ENCODE assay signal across 8 mouse cellular contexts in the genomic region with DNA sequence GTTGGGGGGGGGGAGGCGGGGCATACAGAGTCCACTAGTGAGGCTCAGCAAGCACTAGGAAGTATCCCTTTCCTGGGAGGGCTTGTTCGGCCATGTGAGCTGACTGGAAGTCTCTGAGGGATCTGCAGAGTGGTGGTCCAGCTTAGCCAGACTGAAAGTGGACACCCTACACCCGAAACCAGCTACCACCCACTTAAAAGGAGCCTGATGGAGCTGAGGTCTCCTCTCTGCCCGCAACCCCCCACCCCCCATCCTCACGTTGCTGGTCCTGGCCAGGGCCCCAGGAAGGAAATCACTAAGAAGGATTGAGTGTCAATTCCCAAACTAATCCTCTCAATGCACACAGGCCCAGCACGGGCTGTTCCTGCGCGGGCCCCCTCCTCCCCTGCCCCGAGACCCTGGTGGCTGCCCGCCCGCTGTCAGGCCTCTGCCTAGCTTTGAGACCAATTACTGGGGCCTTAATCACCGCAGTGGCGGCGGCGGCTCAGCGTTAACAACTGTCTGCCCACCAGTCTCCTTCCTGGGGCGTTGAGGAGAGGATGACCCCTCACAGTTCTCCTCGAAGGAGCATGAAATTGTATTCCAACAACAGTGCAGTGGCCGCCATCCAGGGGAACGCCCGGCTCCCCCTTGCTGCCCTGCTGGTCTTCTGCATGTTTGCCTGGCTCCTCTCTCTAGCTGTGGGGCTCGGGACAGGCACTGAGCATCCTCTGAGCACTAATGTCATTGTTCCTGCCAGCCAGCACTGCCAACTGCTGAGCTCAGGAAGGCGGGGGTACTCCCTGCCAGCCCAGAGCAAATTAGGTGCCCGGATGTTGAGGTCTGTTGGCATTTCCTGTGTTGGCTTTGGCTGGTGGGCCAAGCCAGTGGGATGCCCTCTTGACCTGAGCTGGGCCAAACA. TPM values are rescaled to one million over a fixed set of nuclear protein-coding genes. Genes with fewer than 3 reads are reported as not detected.
DNase-seq lines count a peak whose midpoint lies in the region; ATAC-seq lines count a peak whose summit lies in the region.

No protein-coding gene starts in this region.

- H3K9ac ChIP-seq in heart, embryonic 13.5 days = peak overlapping the region; percentile 45
- H3K9ac ChIP-seq in heart, embryonic 11.5 days (ENCODE audit: low read depth, low read length) = no peak overlapping the region
- no peak overlapping the region; the same call in 1 of the 2 replicates for H3K9ac ChIP-seq in midbrain, embryonic 12.5 days (replicated peaks)

- DNase-seq in brain, adult 2 months (ENCODE audit: low read depth, low spot score) = peak; percentile 50
- no peak for DNase-seq in hindbrain, embryonic 10.5 days (ENCODE audit: low spot score)
- no peak for DNase-seq in adrenal gland, adult 18-20 months (ENCODE audit: low spot score in 2 of 2)
- DNase-seq in frontal cortex, postnatal 14 days (ENCODE audit: low spot score in 2 of 2) = no peak
- no peak for DNase-seq in left cerebral cortex, postnatal 25 days (ENCODE audit: low spot score in 2 of 2)

- no peaks in the 10 kb centered on the region for H3K36me3 ChIP-seq in heart, embryonic 13.5 days
- H3K36me3 ChIP-seq in heart, embryonic 11.5 days (ENCODE audit: control insufficient read depth, insufficient read depth, low read length) = no peaks in the 10 kb centered on the region
- no peaks in the 10 kb centered on the region for H3K36me3 ChIP-seq in hindbrain, embryonic 10.5 days
- no peaks in the 10 kb centered on the region for H3K36me3 ChIP-seq in midbrain, embryonic 12.5 days

- H3K9me3 ChIP-seq in heart, embryonic 13.5 days = no peaks in the 10 kb centered on the region
- no peaks in the 10 kb centered on the region for H3K9me3 ChIP-seq in heart, embryonic 11.5 days (replicated peaks; ENCODE audit: control insufficient read depth, low read length)
- no peaks in the 10 kb centered on the region for H3K9me3 ChIP-seq in hindbrain, embryonic 10.5 days
- H3K9me3 ChIP-seq in midbrain, embryonic 12.5 days = no peaks in the 10 kb centered on the region

- H3K27me3 ChIP-seq in heart, embryonic 13.5 days (replicated peaks) = peaks cover 11% of the 10 kb centered on the region; the same call in 1 of the 2 replicates
- H3K27me3 ChIP-seq in heart, embryonic 11.5 days (ENCODE audit: control insufficient read depth, insufficient read depth, low read length) = no peaks in the 10 kb centered on the region
- H3K27me3 ChIP-seq in hindbrain, embryonic 10.5 days (ENCODE audit: insufficient read depth, poor library complexity, severe bottlenecking) = peaks cover 6% of the 10 kb centered on the region; the same call in 1 of the 2 replicates
- peaks cover 8% of the 10 kb centered on the region for H3K27me3 ChIP-seq in midbrain, embryonic 12.5 days

- WGBS in heart, embryonic 13.5 days = 34% methylated on average over 24 of the region's 24 CpGs
- WGBS in heart, embryonic 11.5 days (ENCODE audit: insufficient replicate concordance) = 34% methylated on average over 24 of the region's 24 CpGs
- 26% methylated on average over 24 of the region's 24 CpGs for WGBS in hindbrain, embryonic 10.5 days
- WGBS in midbrain, embryonic 12.5 days = 11% methylated on average over 24 of the region's 24 CpGs

- no peak overlapping the region for H3K27ac ChIP-seq in heart, embryonic 13.5 days (replicated peaks)
- H3K27ac ChIP-seq in heart, embryonic 11.5 days (ENCODE audit: low read depth, low read length) = no peak overlapping the region
- H3K27ac ChIP-seq in hindbrain, embryonic 10.5 days = peak overlapping the region; percentile 75
- H3K27ac ChIP-seq in midbrain, embryonic 12.5 days (replicated peaks) = peak overlapping the region; percentile 63

- no peak overlapping the region for H3K4me2 ChIP-seq in heart, embryonic 13.5 days
- H3K4me2 ChIP-seq in heart, embryonic 11.5 days = no peak overlapping the region
- peak overlapping the region; percentile 21 for H3K4me2 ChIP-seq in midbrain, embryonic 12.5 days (replicated peaks)

- ATAC-seq in heart, embryonic 13.5 days (ENCODE audit: extremely low read depth, insufficient number of reproducible peaks, low FRiP score, low TSS enrichment) = no peak
- ATAC-seq in heart, embryonic 11.5 days (replicated peaks; ENCODE audit: insufficient number of reproducible peaks, low FRiP score, low TSS enrichment) = no peak
- ATAC-seq in midbrain, embryonic 12.5 days (ENCODE audit: low FRiP score, low read depth) = peak; percentile 66

- H3K4me1 ChIP-seq in heart, embryonic 13.5 days = peaks cover 44% of the 10 kb centered on the region
- 0 out of 2 replicates have a peak, but pooled peaks cover 11% of the 10 kb centered on the region for H3K4me1 ChIP-seq in heart, embryonic 11.5 days (ENCODE audit: control insufficient read depth, insufficient read depth, low read length)
- peaks cover 43% of the 10 kb centered on the region for H3K4me1 ChIP-seq in hindbrain, embryonic 10.5 days (replicated peaks)
- peaks cover 16% of the 10 kb centered on the region for H3K4me1 ChIP-seq in midbrain, embryonic 12.5 days

- H3K4me3 ChIP-seq in heart, embryonic 13.5 days = no peak overlapping the region
- no peak overlapping the region for H3K4me3 ChIP-seq in heart, embryonic 11.5 days (ENCODE audit: low read depth, low read length)
- H3K4me3 ChIP-seq in hindbrain, embryonic 10.5 days = peak overlapping the region; percentile 5; the same call in 1 of the 2 replicates
- H3K4me3 ChIP-seq in midbrain, embryonic 12.5 days = no peak overlapping the region

- intact Hi-C loops in left cerebral cortex, postnatal 25 days (cut with DNase I) = no loop called here

RNA-seq across cellular contexts. Expression of a gene that starts 18.1 kb away (rescaled TPM):
- polyA plus RNA-seq in heart, embryonic 13.5 days (2015; fragmentation: Nextera tagmentation; extraction: Ambion mirVana) = 54.8 and 55.9 TPM in 2 replicates
- 60.4 and 60.6 TPM in 2 replicates for polyA plus RNA-seq in heart, embryonic 11.5 days (2014; fragmentation: Nextera tagmentation; extraction: Ambion mirVana)
- 126 and 131 TPM in 2 replicates for polyA plus RNA-seq in hindbrain, embryonic 10.5 days (2016; fragmentation: Nextera tagmentation; extraction: Ambion mirVana)
- 85.7 and 86.6 TPM in 2 replicates for polyA plus RNA-seq in midbrain, embryonic 12.5 days (2016; fragmentation: Nextera tagmentation; extraction: Ambion mirVana)
- 10 to 100 TPM; 61.9 to 77.9 TPM for total RNA-seq in adrenal gland, adult 18-20 months (2021)
- 10 to 100 TPM; 59.8 to 76.8 TPM for total RNA-seq in left cerebral cortex, postnatal 25 days (2021)

RNA-seq across cellular contexts. Expression of a gene that starts 23.6 kb away (rescaled TPM):
- 8.4 and 9.1 TPM in 2 replicates for polyA plus RNA-seq in heart, embryonic 13.5 days (2015; fragmentation: Nextera tagmentation; extraction: Ambion mirVana)
- 9.0 and 12.7 TPM in 2 replicates for polyA plus RNA-seq in heart, embryonic 11.5 days (2014; fragmentation: Nextera tagmentation; extraction: Ambion mirVana)
- 5.8 and 8.0 TPM in 2 replicates for polyA plus RNA-seq in hindbrain, embryonic 10.5 days (2016; fragmentation: Nextera tagmentation; extraction: Ambion mirVana)
- 5.7 and 6.2 TPM in 2 replicates for polyA plus RNA-seq in midbrain, embryonic 12.5 days (2016; fragmentation: Nextera tagmentation; extraction: Ambion mirVana)
- 1 to 10 TPM in 1 of 2 experiments, under 1 TPM in 1; 0.30 to 1.4 TPM for total RNA-seq in adrenal gland, adult 18-20 months (2021)
- total RNA-seq in left cerebral cortex, postnatal 25 days (2021) = 1 to 10 TPM; 1.7 to 2.8 TPM

RNA-seq across cellular contexts. Expression of a gene that starts 50.1 kb away (rescaled TPM):
- polyA plus RNA-seq in heart, embryonic 13.5 days (2015; fragmentation: Nextera tagmentation; extraction: Ambion mirVana) = 1.2 and 1.3 TPM in 2 replicates
- polyA plus RNA-seq in heart, embryonic 11.5 days (2014; fragmentation: Nextera tagmentation; extraction: Ambion mirVana) = 0.94 and 1.3 TPM in 2 replicates
- 3.7 and 3.8 TPM in 2 replicates for polyA plus RNA-seq in hindbrain, embryonic 10.5 days (2016; fragmentation: Nextera tagmentation; extraction: Ambion mirVana)
- polyA plus RNA-seq in midbrain, embryonic 12.5 days (2016; fragmentation: Nextera tagmentation; extraction: Ambion mirVana) = 5.4 and 6.1 TPM in 2 replicates
- total RNA-seq in adrenal gland, adult 18-20 months (2021) = 1 to 10 TPM in 1 of 2 experiments, under 1 TPM in 1; 0.80 to 1.3 TPM
- total RNA-seq in left cerebral cortex, postnatal 25 days (2021) = 10 to 100 TPM; 31.8 to 35.5 TPM

Comparison
In these comparisons a context has a peak if more than half of its experiments do, and no peak if none do; other contexts are left out.
1. H3K27ac ChIP-seq: peak in hindbrain, embryonic 10.5 days (single experiment) and midbrain, embryonic 12.5 days (single experiment); none in heart, embryonic 13.5 days (single experiment) and heart, embryonic 11.5 days (single experiment).